In genomic region chr7:30347828-30348227, GRCm38 (mm10) we compare ENCODE assay signal across 9 mouse cellular contexts. TPM values are rescaled to one million over a fixed set of nuclear protein-coding genes. Genes with fewer than 3 reads are reported as not detected.
DNase-seq lines count a peak whose midpoint lies in the region; ATAC-seq and TF ChIP-seq lines count a peak whose summit lies in the region.
"Had no signal": no experiment of that assay in that cellular context is flagged by ENCODE, and none has a peak within 500 bp of the region (broad histone marks: within the 10 kb centered on the region; RNA-seq: fewer than 3 reads in every experiment).

No protein-coding gene starts in this region.

- H3K36me3 ChIP-seq in C2C12 (ENCODE audit: control insufficient read depth, insufficient read depth) = no peaks in the 10 kb centered on the region
- no peaks in the 10 kb centered on the region for H3K36me3 ChIP-seq in liver, postnatal 0 days (replicated peaks; ENCODE audit: insufficient read depth, low read length)
- H3K36me3 ChIP-seq in neural tube, embryonic 15.5 days = no peaks in the 10 kb centered on the region
- H3K36me3 ChIP-seq: heart, embryonic 15.5 days had no signal

- WGBS in liver, postnatal 0 days (ENCODE audit: insufficient replicate concordance) = 2% methylated on average over 30 of the region's 30 CpGs
- under 1% methylated on average over 30 of the region's 30 CpGs for WGBS in neural tube, embryonic 15.5 days

- H3K27ac ChIP-seq in liver, postnatal 0 days (ENCODE audit: low read depth) = no peak overlapping the region
- no peak overlapping the region for H3K27ac ChIP-seq in neural tube, embryonic 15.5 days (replicated peaks)
- H3K27ac ChIP-seq: heart, embryonic 15.5 days had no signal

- H3K4me3 ChIP-seq in C2C12 (ENCODE audit: insufficient read depth, poor library complexity, severe bottlenecking) = no peak overlapping the region
- H3K4me3 ChIP-seq in liver, postnatal 0 days (ENCODE audit: low read depth, low read length) = no peak overlapping the region
- H3K4me3 ChIP-seq in neural tube, embryonic 15.5 days (replicated peaks) = peak overlapping the region; percentile 19; the same call in 1 of the 2 replicates
- H3K4me3 ChIP-seq: heart, embryonic 15.5 days had no signal

- DNase-seq in T-cell, adult 2 months (ENCODE audit: low spot score) = peak; percentile 65
- peak; percentile 31 to 32 for DNase-seq in gastrocnemius, adult 8-10 months (ENCODE audit: low spot score in 2 of 2)
- peak; percentile 80 for DNase-seq in kidney, postnatal 10 days
- DNase-seq in liver, postnatal 0 days = peak; percentile 80
- peak; percentile 44 to 68 for DNase-seq in thymus, postnatal 10 days (ENCODE audit: low spot score in 2 of 2)

- H3K27me3 ChIP-seq in C2C12 (ENCODE audit: control insufficient read depth, insufficient read depth, insufficient read length) = peaks cover 44% of the 10 kb centered on the region
- peaks cover 14% of the 10 kb centered on the region; the same call in 1 of the 2 replicates for H3K27me3 ChIP-seq in liver, postnatal 0 days (ENCODE audit: insufficient read depth, low read length)
- peaks cover 16% of the 10 kb centered on the region for H3K27me3 ChIP-seq in neural tube, embryonic 15.5 days (replicated peaks)

- H3K9ac ChIP-seq in liver, postnatal 0 days (replicated peaks) = no peak overlapping the region
- no peak overlapping the region for H3K9ac ChIP-seq in neural tube, embryonic 15.5 days (replicated peaks)
- H3K9ac ChIP-seq: heart, embryonic 15.5 days had no signal

- H3K9me3 ChIP-seq in liver, postnatal 0 days (ENCODE audit: low read length) = no peaks in the 10 kb centered on the region
- H3K9me3 ChIP-seq in neural tube, embryonic 15.5 days (replicated peaks) = no peaks in the 10 kb centered on the region
- H3K9me3 ChIP-seq: heart, embryonic 15.5 days had no signal

- peak; percentile 88 for ATAC-seq in common myeloid progenitor, adult 5-6 weeks (replicated peaks; ENCODE audit: low read depth, poor library complexity, severe bottlenecking)
- peak; percentile 72 for ATAC-seq in liver, postnatal 0 days
- peak; percentile 71 for ATAC-seq in neural tube, embryonic 15.5 days (ENCODE audit: low FRiP score)

- no peak for TF ChIP-seq EP300 in liver, postnatal 0 days (IDR thresholded peaks at IDR 0.05; ENCODE audit: low read depth)

- H3K79me3 ChIP-seq in C2C12 (ENCODE audit: low read depth) = no peaks in the 10 kb centered on the region

- H3K4me1 ChIP-seq in liver, postnatal 0 days (ENCODE audit: insufficient read depth) = no peaks in the 10 kb centered on the region
- H3K4me1 ChIP-seq in neural tube, embryonic 15.5 days = peaks cover 17% of the 10 kb centered on the region

- H3K4me2 ChIP-seq in liver, postnatal 0 days (ENCODE audit: low read depth, low read length) = no peak overlapping the region
- H3K4me2 ChIP-seq in neural tube, embryonic 15.5 days = peak overlapping the region; percentile 53
- H3K4me2 ChIP-seq: heart, embryonic 15.5 days had no signal

- TF ChIP-seq CTCF in C2C12 (IDR thresholded peaks at IDR 0.05; ENCODE audit: control insufficient read depth, insufficient read depth, insufficient read length) = peak; percentile 90
- peak; percentile 88 for TF ChIP-seq CTCF in liver, postnatal 0 days (IDR thresholded peaks at IDR 0.05; ENCODE audit: low read depth)

- H3ac ChIP-seq in C2C12 (ENCODE audit: control insufficient read depth, insufficient read length, low read depth) = no peak overlapping the region

- no peaks in the 10 kb centered on the region for H3K79me2 ChIP-seq in C2C12 (ENCODE audit: control insufficient read depth, insufficient read depth)

TF ChIP-seq in C2C12, 6 proteins besides CTCF, POLR2A, EP300 and RAD21:
- no peak for TF ChIP-seq MYOD1 (IDR thresholded peaks at IDR 0.05; ENCODE audit: control insufficient read depth, insufficient read length, low read depth)
- no peak for TF ChIP-seq MYOG (IDR thresholded peaks at IDR 0.05; ENCODE audit: control insufficient read depth, extremely low read depth, insufficient read length)
- TF ChIP-seq FOSL1 (IDR thresholded peaks at IDR 0.05; ENCODE audit: insufficient read depth, low read length, poor library complexity, severe bottlenecking) = no peak
- TF ChIP-seq MAX (IDR thresholded peaks at IDR 0.05) = no peak
- no peak for TF ChIP-seq CEBPB (IDR thresholded peaks at IDR 0.05; ENCODE audit: low read depth)
- TF ChIP-seq USF1 (IDR thresholded peaks at IDR 0.05; ENCODE audit: low read depth) = no peak

RNA-seq across cellular contexts. Expression of gene Lrfn3, which starts 14.7 kb away (rescaled TPM):
- polyA plus RNA-seq in C2C12 (2012; fragmentation: generic; extraction: Trizol) = 0.20 TPM
- total RNA-seq in common myeloid progenitor, adult 5-6 weeks (2017) = not detected in 2 replicates
- 1 to 10 TPM; 4.5 to 7.5 (median 5.6) TPM for total RNA-seq in gastrocnemius, adult 8-10 months (2022)
- polyA plus RNA-seq in liver, postnatal 0 days (2015; fragmentation: Nextera tagmentation; extraction: Ambion mirVana) = 7.4 and 8.3 TPM in 2 replicates
- polyA plus RNA-seq in neural tube, embryonic 15.5 days (2015; fragmentation: Nextera tagmentation; extraction: Ambion mirVana) = 13.5 and 15.7 TPM in 2 replicates

RNA-seq across cellular contexts. Expression of gene Sdhaf1, which starts 24.1 kb away (rescaled TPM):
- polyA plus RNA-seq in C2C12 (2012; fragmentation: generic; extraction: Trizol) = 9.9 TPM
- total RNA-seq in common myeloid progenitor, adult 5-6 weeks (2017) = 10.8 and 11.0 TPM in 2 replicates
- total RNA-seq in gastrocnemius, adult 8-10 months (2022) = 1 to 10 TPM; 5.9 to 8.7 (median 7.5) TPM
- 14.0 TPM in 2 replicates for polyA plus RNA-seq in liver, postnatal 0 days (2015; fragmentation: Nextera tagmentation; extraction: Ambion mirVana)
- 16.0 and 16.7 TPM in 2 replicates for polyA plus RNA-seq in neural tube, embryonic 15.5 days (2015; fragmentation: Nextera tagmentation; extraction: Ambion mirVana)

RNA-seq across cellular contexts. Expression of gene E130208F15Rik, which starts 26.3 kb away (rescaled TPM):
- 0.81 TPM for polyA plus RNA-seq in C2C12 (2012; fragmentation: generic; extraction: Trizol)
- 0.96 and 3.3 TPM in 2 replicates for total RNA-seq in common myeloid progenitor, adult 5-6 weeks (2017)
- total RNA-seq in gastrocnemius, adult 8-10 months (2022) = under 1 TPM; 0.32 to 0.92 (median 0.53) TPM
- polyA plus RNA-seq in liver, postnatal 0 days (2015; fragmentation: Nextera tagmentation; extraction: Ambion mirVana) = not detected in 2 replicates
- not detected in 2 replicates for polyA plus RNA-seq in neural tube, embryonic 15.5 days (2015; fragmentation: Nextera tagmentation; extraction: Ambion mirVana)
- polyA plus RNA-seq: heart, embryonic 15.5 days had no signal

RNA-seq across cellular contexts. Expression of gene Syne4, which starts 33.2 kb away (rescaled TPM):
- polyA plus RNA-seq in C2C12 (2012; fragmentation: generic; extraction: Trizol) = 0.20 TPM
- total RNA-seq in common myeloid progenitor, adult 5-6 weeks (2017) = 1.4 TPM in 1 of 2 replicates, not detected in the other
- total RNA-seq in gastrocnemius, adult 8-10 months (2022) = 1 to 10 TPM in 2 of 4 experiments, under 1 TPM in 1, not detected in 1; 0.73 to 1.7 (median 1.3) TPM
- polyA plus RNA-seq in liver, postnatal 0 days (2015; fragmentation: Nextera tagmentation; extraction: Ambion mirVana) = 11.4 and 12.8 TPM in 2 replicates
- polyA plus RNA-seq in neural tube, embryonic 15.5 days (2015; fragmentation: Nextera tagmentation; extraction: Ambion mirVana) = 18.9 and 24.7 TPM in 2 replicates

RNA-seq across cellular contexts. Expression of gene Alkbh6, which starts 39.3 kb away (rescaled TPM):
- 28.7 TPM for polyA plus RNA-seq in C2C12 (2012; fragmentation: generic; extraction: Trizol)
- 15.2 and 31.2 TPM in 2 replicates for total RNA-seq in common myeloid progenitor, adult 5-6 weeks (2017)
- total RNA-seq in gastrocnemius, adult 8-10 months (2022) = 10 to 100 TPM; 21.4 to 31.1 (median 26.4) TPM
- polyA plus RNA-seq in liver, postnatal 0 days (2015; fragmentation: Nextera tagmentation; extraction: Ambion mirVana) = 23.1 and 23.9 TPM in 2 replicates
- polyA plus RNA-seq in neural tube, embryonic 15.5 days (2015; fragmentation: Nextera tagmentation; extraction: Ambion mirVana) = 131 and 141 TPM in 2 replicates
